Mouse (Mus musculus) spleen, adult 2 months (tissue): ENCODE data around the gene Prmt1. TPM values are rescaled to one million over a fixed set of nuclear protein-coding genes. Genes with fewer than 3 reads are reported as not detected.
A peak's percentile ranks its signal among the peaks of the same experiment; 100 is the strongest.

ENCODE experiments used
- DNase-seq, 2 experiments: peaks; one replicate each; pipeline versions ENCODE4 v3.0.0 to v3.0.0-alpha.2; 2012 to 2021; ENCODE audit warnings: low spot score in 2 of 2, low read depth in 1 of 2
- H3K27ac ChIP-seq: fragments of 200-500 bp; 2 replicates; pipeline ENCODE4 v1.5.1; 2012; ENCODE audit warnings: low read length, inconsistent platforms; ENCODE audit not compliant: insufficient read depth
- H3K27me3 ChIP-seq: fragments of 200-500 bp; 2 replicates; pipeline ENCODE4 v1.6.1; 2012; ENCODE audit warnings: mild to moderate bottlenecking, moderate library complexity, low read length, inconsistent platforms; ENCODE audit not compliant: control insufficient read depth, insufficient read depth
- H3K36me3 ChIP-seq: fragments of 200-500 bp; 2 replicates; pipeline ENCODE4 v1.6.1; 2012; ENCODE audit warnings: mild to moderate bottlenecking, low read length, inconsistent platforms; ENCODE audit not compliant: control insufficient read depth, insufficient read depth
- H3K4me1 ChIP-seq: fragments of 200-500 bp; 2 replicates; pipeline ENCODE4 v1.6.1; 2011; ENCODE audit warnings: inconsistent platforms; ENCODE audit not compliant: control insufficient read depth, insufficient read depth, insufficient read length
- H3K4me3 ChIP-seq: fragments of 200-500 bp; 2 replicates; pipeline ENCODE4 v1.5.1; 2011; ENCODE audit warnings: mild to moderate bottlenecking, inconsistent platforms; ENCODE audit not compliant: insufficient read depth, insufficient read length; ENCODE audit errors: extremely low read depth
- CTCF ChIP-seq: fragments of 200-500 bp; IDR thresholded peaks from 2 replicates; pipeline ENCODE4 v1.5.1; 2011; ENCODE audit warnings: mild to moderate bottlenecking, inconsistent platforms; ENCODE audit not compliant: insufficient read depth, insufficient read length, insufficient replicate concordance; ENCODE audit errors: extremely low read depth
- POLR2A ChIP-seq: fragments of 200-500 bp; IDR thresholded peaks from 2 replicates; pipeline ENCODE4 v1.6.1; 2011; ENCODE audit warnings: low read depth, low read length, inconsistent platforms
- WGBS: fragments of 180-500 bp; shearing (Covaris S2); methylation state at CpG from one replicate; pipeline ENCODE4 v1.1.7; 2018; 5-methylcytosine and 5-hydroxymethylcytosine counted together
- polyA plus RNA-seq: library from polyadenylated mRNA; depleted of rRNA; stranded (reverse); fragments of >200 nt; gene quantifications from 2 replicates; pipeline ENCODE4 v1.2.3, GENCODE M21; 2012

Gene Prmt1
- polyA plus RNA-seq, 1 experiment = 109 TPM

DNA sequence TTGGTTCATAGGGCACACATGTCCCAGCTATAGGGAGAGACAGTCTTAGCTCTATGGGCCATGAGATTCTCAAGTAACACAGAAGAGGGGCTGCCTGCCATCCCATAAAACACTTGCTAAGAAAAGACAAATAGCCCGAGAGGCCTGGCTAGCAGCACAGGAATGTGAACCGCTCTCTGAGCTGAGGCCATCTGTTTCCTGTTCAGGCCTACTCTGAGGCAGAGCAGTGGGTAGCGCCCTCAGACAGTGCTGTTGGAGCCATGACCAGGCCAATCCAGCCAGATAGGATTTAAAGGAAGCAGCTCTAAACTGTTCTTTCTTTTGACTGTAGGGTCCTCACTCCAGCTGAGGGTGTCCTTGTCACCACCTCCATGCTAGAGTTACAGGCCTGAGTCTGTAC is 18.2 kb upstream of the Prmt1 start:
- Histone ChIP-seq H3K4me1 (0 out of 2 replicates have a peak, but pooled peaks cover 2% of the 10 kb centered on the region), H3K27me3 (no peaks in the 10 kb centered on the region), H3K27ac (no peak overlapping the region), H3K36me3 (peaks cover 70% of the 10 kb centered on the region), H3K4me3 (no peak overlapping the region)
- TF ChIP-seq POLR2A (no peak), CTCF (no peak)
- no peak for DNase-seq
- 50% methylated on average over 3 of the region's 3 CpGs for WGBS

DNA sequence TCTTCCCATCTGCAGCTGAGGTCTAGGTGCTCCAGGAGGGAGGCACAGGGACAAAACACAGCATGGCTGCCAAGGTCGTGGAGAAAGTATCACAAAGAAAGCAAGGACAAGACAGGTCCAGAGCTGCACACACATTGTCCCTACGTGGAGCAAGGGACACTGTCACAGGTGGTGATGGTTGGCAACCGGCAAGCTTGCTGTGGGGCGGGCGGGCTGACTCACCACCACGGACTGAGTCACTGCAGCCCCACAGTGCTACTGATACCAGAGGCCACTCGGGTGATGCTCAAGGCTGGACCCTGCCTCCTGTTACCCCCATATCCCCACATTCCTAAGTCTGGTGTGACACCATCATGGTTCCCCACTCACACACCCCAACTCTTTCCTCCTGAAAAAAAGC is 16.1 kb upstream of the Prmt1 start:
- Histone ChIP-seq H3K4me3 (no peak overlapping the region), H3K27me3 (no peaks in the 10 kb centered on the region), H3K27ac (no peak overlapping the region), H3K36me3 (peaks cover 58% of the 10 kb centered on the region), H3K4me1 (peaks cover 7% of the 10 kb centered on the region; the same call in 1 of the 2 replicates)
- DNase-seq = no peak
- 82% methylated on average over 7 of the region's 7 CpGs for WGBS
- TF ChIP-seq CTCF (no peak), POLR2A (no peak)

DNA sequence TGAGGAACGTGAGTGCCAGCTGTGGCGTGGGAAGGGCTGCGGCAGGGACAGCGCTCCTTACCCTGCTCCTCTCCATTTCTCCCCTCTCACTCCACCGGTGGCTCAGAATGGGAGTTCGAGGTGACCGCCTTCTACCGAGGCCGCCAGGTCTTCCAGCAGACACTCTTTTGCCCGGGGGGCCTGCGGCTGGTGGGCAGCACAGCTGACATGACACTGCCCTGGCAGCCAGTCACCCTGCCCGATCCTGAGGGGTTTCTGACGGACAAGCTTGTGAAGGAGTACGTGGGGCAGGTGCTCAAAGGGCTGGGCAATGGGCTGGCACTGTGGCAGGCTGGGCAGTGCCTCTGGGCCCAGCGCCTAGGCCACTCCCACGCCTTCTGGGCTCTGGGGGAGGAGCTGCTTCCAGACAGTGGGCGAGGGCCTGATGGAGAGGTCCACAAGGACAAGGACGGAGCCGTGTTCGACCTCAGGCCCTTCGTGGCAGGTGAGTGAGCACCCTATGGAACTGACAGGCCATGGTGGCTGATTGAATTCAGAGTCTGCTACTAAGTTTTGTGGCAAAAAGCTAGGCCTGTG is 14.3 kb upstream of the Prmt1 start:
- TF ChIP-seq POLR2A = no peak
- TF ChIP-seq CTCF = no peak
- Histone ChIP-seq H3K4me3 (no peak overlapping the region), H3K4me1 (peaks cover 17% of the 10 kb centered on the region; the same call in 1 of the 2 replicates), H3K27ac (no peak overlapping the region), H3K27me3 (no peaks in the 10 kb centered on the region), H3K36me3 (peaks cover 42% of the 10 kb centered on the region)
- no peak for DNase-seq
- WGBS = 90% methylated on average over 21 of the region's 21 CpGs

DNA sequence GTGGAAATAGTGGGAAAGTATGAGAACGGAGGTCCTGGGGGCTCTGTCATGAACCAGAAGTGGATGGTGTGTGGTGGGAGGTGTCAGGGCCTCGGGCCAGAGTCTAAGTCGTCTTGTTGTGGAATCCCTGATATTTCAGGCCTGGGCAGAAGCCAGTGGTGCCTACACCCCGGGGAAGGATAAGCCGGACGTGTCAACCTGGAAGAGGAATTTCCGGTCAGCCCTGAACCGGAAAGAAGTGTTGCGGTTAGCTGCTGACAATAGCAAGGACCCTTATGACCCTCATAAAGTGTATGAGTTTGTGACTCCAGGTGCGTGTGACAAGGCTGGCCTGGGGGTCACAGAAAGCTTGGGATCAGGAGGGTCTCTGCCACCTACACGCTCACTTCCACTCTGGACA is 13.4 kb upstream of the Prmt1 start:
- H3K27ac ChIP-seq = no peak overlapping the region
- peaks cover 36% of the 10 kb centered on the region for H3K36me3 ChIP-seq
- TF ChIP-seq POLR2A = no peak
- TF ChIP-seq CTCF = no peak
- WGBS = 89% methylated on average over 11 of the region's 11 CpGs
- no peak overlapping the region for H3K4me3 ChIP-seq
- H3K4me1 ChIP-seq = peaks cover 17% of the 10 kb centered on the region; the same call in 1 of the 2 replicates
- H3K27me3 ChIP-seq = no peaks in the 10 kb centered on the region
- no peak for DNase-seq

DNA sequence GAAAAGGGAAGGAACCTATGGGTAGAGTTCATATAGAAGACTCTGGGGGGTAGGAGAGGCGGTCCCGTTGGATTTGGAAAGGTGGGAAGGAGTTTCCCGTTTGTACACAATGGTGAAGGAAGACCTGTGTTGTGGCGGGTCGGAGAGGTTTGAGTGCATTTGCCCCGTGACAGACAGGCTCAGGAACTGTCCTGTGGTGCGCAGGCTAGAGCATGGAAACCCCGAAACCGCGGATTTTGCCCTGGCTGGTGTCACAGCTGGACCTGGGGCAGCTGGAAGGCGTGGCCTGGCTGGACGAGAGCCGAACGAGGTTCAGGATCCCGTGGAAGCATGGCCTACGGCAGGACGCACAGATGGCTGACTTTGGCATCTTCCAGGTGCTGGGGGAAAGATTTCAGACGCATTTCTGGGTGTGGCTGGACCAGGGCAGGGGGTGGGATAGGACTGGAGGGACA is 12.2 kb upstream of the Prmt1 start, which contains the start of gene Bcl2l12:
Gene Bcl2l12, minus strand, starts transcription at position 212 of the 455 bp plus-strand sequence.
- H3K36me3 ChIP-seq = peaks cover 35% of the 10 kb centered on the region

DNA sequence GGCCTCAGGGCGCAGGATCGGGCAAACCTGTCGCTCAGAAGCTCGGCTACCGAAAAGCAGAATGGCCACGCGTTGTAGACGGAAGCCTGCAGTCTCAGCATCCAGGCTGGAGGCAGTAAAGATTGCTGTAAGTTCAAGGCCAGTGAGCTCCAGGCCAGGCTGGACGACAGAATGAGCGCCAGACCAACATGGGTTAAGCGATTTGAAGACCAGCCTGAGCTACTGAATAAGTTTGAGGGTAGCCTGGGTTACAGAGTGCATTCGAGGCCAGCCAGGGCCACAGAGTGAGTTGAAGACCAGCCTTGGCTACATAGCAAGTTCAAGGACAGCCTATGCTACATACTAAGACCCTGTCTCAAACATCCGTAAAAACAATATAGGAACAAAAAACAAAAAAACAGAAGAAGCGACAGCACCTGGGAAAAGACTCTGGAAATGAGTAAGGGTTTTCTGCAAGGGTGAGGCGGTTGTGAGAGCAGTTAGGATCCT is 11.6 kb upstream of the Prmt1 start:
- 1% methylated on average over 15 of the region's 15 CpGs for WGBS
- Histone ChIP-seq H3K4me1 (peaks cover 17% of the 10 kb centered on the region; the same call in 1 of the 2 replicates), H3K36me3 (peaks cover 30% of the 10 kb centered on the region), H3K27ac (peak overlapping the region; percentile 82), H3K27me3 (no peaks in the 10 kb centered on the region), H3K4me3 (peak overlapping the region; percentile 75)
- TF ChIP-seq POLR2A (no peak), CTCF (no peak)
- DNase-seq = no peak

More for the DNA sequence above, 12.2 kb upstream of the Prmt1 start, which contains the start of gene Bcl2l12:
- WGBS = under 1% methylated on average over 18 of the region's 18 CpGs
- H3K4me3 ChIP-seq = peak within 1 kb of the TSS; percentile 75
- TF ChIP-seq POLR2A = no peak
- no peak for TF ChIP-seq CTCF
- peak within 1 kb of the TSS; percentile 82 for H3K27ac ChIP-seq
- DNase-seq = no peak
- H3K27me3 ChIP-seq = no peaks in the 10 kb centered on the region
- peaks cover 17% of the 10 kb centered on the region; the same call in 1 of the 2 replicates for H3K4me1 ChIP-seq

DNA sequence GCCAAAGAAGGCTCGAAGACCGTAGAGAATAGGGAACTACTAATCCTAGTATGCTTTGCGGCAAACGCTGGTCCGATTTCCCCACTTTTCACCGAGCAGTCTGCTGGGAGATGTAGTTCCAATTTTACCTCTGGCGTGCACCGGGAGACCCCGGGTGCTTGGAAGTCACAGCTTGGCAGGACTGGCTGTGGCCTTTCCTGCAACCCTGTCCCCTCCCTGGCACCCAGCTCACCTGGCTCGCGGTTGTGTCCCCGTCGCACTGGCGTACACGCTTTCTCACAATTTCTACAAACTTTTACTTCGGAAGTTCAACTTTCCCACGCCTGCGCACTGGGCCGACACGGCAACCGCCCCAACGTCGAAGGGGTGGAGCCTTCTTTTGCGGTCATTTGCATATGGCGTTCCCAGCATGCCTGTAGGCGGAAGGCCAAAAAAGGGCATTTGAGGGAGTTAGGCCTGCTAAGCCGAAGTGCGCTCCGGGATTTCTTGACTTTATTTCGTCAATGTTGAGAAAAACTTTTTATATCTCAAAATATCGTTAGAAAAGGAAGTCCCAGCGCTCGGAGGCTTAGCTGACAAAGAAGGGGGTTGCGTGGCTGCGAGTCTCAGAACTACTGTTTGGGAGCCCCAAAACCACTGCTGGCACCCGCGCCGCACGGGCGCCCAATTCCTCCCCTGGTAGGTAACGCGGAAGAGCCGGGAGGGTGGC is 11.0 kb upstream of the Prmt1 start, which contains the start of gene Irf3:
Gene Irf3, plus strand, starts transcription at position 418 of the 709 bp plus-strand sequence.
- WGBS = under 1% methylated on average over 43 of the region's 43 CpGs
- peak within 1 kb of the TSS; percentile 90 for H3K27ac ChIP-seq
- peak within 1 kb of the TSS; percentile 92 for H3K4me3 ChIP-seq
- H3K4me1 ChIP-seq = peaks cover 17% of the 10 kb centered on the region; the same call in 1 of the 2 replicates
- peak; percentile 96 to 97 for DNase-seq
- TF ChIP-seq POLR2A (peak; percentile 91), CTCF (no peak)
- H3K27me3 ChIP-seq = no peaks in the 10 kb centered on the region
- H3K36me3 ChIP-seq = peaks cover 30% of the 10 kb centered on the region
